Mouse (Mus musculus): ENCODE data around the gene Abcf1.

GRCm38 (mm10) chr17:35958533-35959223 lies 10.9 kb downstream of the Abcf1 start:
- TF ChIP-seq USF1 (IDR thresholded peaks at IDR 0.05; ENCODE audit: low read depth, low read length) (no peak), MYC (IDR thresholded peaks at IDR 0.05; ENCODE audit: low read depth, low read length) (no peak), CTCF (conservative IDR thresholded peaks at IDR 0.05 in 1 of 2, IDR thresholded peaks at IDR 0.05 in 1 of 2; ENCODE audit: low read depth in 2 of 2, low read length in 2 of 2) (no peak), ETS1 (conservative IDR thresholded peaks at IDR 0.05; ENCODE audit: low read depth, low read length) (no peak), MXI1 (IDR thresholded peaks at IDR 0.05; ENCODE audit: low read depth, low read length) (no peak), RAD21 (IDR thresholded peaks at IDR 0.05; ENCODE audit: low read depth, low read length) (no peak), POLR2A (IDR thresholded peaks at IDR 0.05; ENCODE audit: low read depth, low read length) (0 out of 2 replicates have a peak, but pooled peaks have one; percentile 9)
